17 mouse cellular contexts compared by ENCODE assay signal in the genomic region with DNA sequence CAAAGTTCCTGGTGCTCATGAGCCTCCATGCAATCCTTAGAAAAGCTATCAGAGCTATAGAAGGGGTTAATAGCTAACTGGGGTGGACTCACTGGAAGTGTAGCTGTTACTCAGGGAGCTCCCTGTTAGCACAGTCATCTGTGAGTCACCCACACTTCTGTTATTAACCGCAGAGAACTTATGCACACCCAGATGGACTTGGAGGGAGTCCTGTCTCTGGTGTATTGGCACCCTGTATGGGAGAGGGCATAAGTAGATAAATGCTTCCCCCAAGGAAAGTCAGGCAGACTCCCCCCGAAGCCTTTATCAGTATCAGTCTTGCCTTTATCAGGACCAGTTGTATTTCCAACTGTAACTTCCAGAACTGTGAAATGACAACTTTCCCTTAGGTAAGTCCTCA. TPM values are rescaled to one million over a fixed set of nuclear protein-coding genes. Genes with fewer than 3 reads are reported as not detected.
DNase-seq lines count a peak whose midpoint lies in the region; ATAC-seq and TF ChIP-seq lines count a peak whose summit lies in the region.
"Had no signal": no experiment of that assay in that cellular context is flagged by ENCODE, and none has a peak within 500 bp of the region (broad histone marks: within the 10 kb centered on the region; RNA-seq: fewer than 3 reads in every experiment).

No protein-coding gene starts in this region.

- H3K27ac ChIP-seq in hindbrain, embryonic 10.5 days, result no peak overlapping the region
- H3K27ac ChIP-seq: embryonic facial prominence, embryonic 15.5 days; heart, adult 2 months had no signal

- TF ChIP-seq CTCF in G1E (IDR thresholded peaks at IDR 0.05; ENCODE audit: low read depth, low read length), result no peak

- no peaks in the 10 kb centered on the region for H3K9me3 ChIP-seq in G1E (replicated peaks)
- peaks cover 6% of the 10 kb centered on the region; the same call in 1 of the 2 replicates for H3K9me3 ChIP-seq in hindbrain, embryonic 10.5 days
- H3K9me3 ChIP-seq: embryonic facial prominence, embryonic 15.5 days had no signal

- DNase-seq in adrenal gland, adult 2 months, result peak; percentile 22
- no peak for DNase-seq in adrenal gland, adult 18-20 months (ENCODE audit: low spot score in 2 of 2)
- DNase-seq in G1E (ENCODE audit: low spot score), result no peak
- peak; percentile 32 for DNase-seq in fibroblast of lung, adult 2 months (ENCODE audit: low read depth)
- no peak for DNase-seq in cerebellum, adult 18-20 months
- DNase-seq in adrenal gland, postnatal 25 days, result no peak
- DNase-seq in hindbrain, embryonic 10.5 days (ENCODE audit: low spot score), result no peak
- DNase-seq: cerebellum, postnatal 25 days; heart, adult 2 months had no signal

- 91% methylated on average over 2 of the region's 2 CpGs for WGBS in hindbrain, embryonic 10.5 days

- no peak overlapping the region for H3K4me3 ChIP-seq in G1E (ENCODE audit: low read depth, low read length)
- H3K4me3 ChIP-seq in hindbrain, embryonic 10.5 days, result no peak overlapping the region
- H3K4me3 ChIP-seq: embryonic facial prominence, embryonic 15.5 days; heart, adult 2 months had no signal

- H3K36me3 ChIP-seq in G1E (replicated peaks), result no peaks in the 10 kb centered on the region
- H3K36me3 ChIP-seq in hindbrain, embryonic 10.5 days, result no peaks in the 10 kb centered on the region
- H3K36me3 ChIP-seq: embryonic facial prominence, embryonic 15.5 days had no signal

- no peaks in the 10 kb centered on the region; the same call in 1 of the 2 replicates for H3K4me1 ChIP-seq in G1E (ENCODE audit: insufficient read depth, low read depth, low read length)
- H3K4me1 ChIP-seq in hindbrain, embryonic 10.5 days (replicated peaks), result no peaks in the 10 kb centered on the region
- H3K4me1 ChIP-seq: embryonic facial prominence, embryonic 15.5 days had no signal

- H3K27me3 ChIP-seq in G1E (ENCODE audit: insufficient read depth, low read length), result no peaks in the 10 kb centered on the region
- H3K27me3 ChIP-seq in hindbrain, embryonic 10.5 days (ENCODE audit: insufficient read depth, poor library complexity, severe bottlenecking), result no peaks in the 10 kb centered on the region
- H3K27me3 ChIP-seq: embryonic facial prominence, embryonic 15.5 days had no signal

- peak; percentile 93 for ATAC-seq in G1E (ENCODE audit: extremely low read depth, insufficient number of reproducible peaks, low FRiP score, poor library complexity, severe bottlenecking)
- ATAC-seq in megakaryocyte, adult 5-6 weeks (ENCODE audit: poor library complexity, severe bottlenecking), result peak; percentile 71

RNA-seq across cellular contexts. Expression of gene 1700016C15Rik, which starts 18.2 kb away (rescaled TPM):
- total RNA-seq in adrenal gland, adult 2 months (2021), result not detected
- not detected in 2 replicates for polyA plus RNA-seq in adrenal gland, adult 2 months (2012; rRNA removed)
- total RNA-seq in adrenal gland, adult 18-20 months (2021), result not detected
- total RNA-seq in G1E (2014; fragmentation: Nextera tagmentation) (not detected in 2 replicates), G1E (2017) (not detected in 2 replicates)
- polyA plus RNA-seq in G1E (2012), result not detected in 2 replicates
- not detected in 2 replicates for total RNA-seq in megakaryocyte, adult 5-6 weeks (2015)
- not detected in 2 replicates for total RNA-seq in megakaryocyte, adult 5-6 weeks (2017)
- total RNA-seq in adrenal gland, postnatal 25 days (2021), result not detected in 2 replicates
- polyA plus RNA-seq in hindbrain, embryonic 10.5 days (2016; fragmentation: Nextera tagmentation; extraction: Ambion mirVana), result not detected in 2 replicates
- total RNA-seq: adrenal gland, postnatal 4 days; heart, adult 2 months; hematopoietic stem cell, adult 5-6 weeks; left cerebral cortex, postnatal 25 days had no signal
- polyA plus RNA-seq: frontal cortex, adult 2 months; heart, adult 2 months; neural tube, embryonic 11.5 days; stomach, embryonic 14.5 days had no signal

Comparison
In these comparisons a context has a peak if more than half of its experiments do, and no peak if none do; other contexts are left out.
1. DNase-seq: peak in adrenal gland, adult 2 months (single experiment) and fibroblast of lung, adult 2 months (single experiment); none in adrenal gland, adult 18-20 months (0 of 2), G1E (single experiment), cerebellum, adult 18-20 months (0 of 2), adrenal gland, postnatal 25 days (single experiment) and hindbrain, embryonic 10.5 days (single experiment).